Mouse (Mus musculus): ENCODE data around the gene Nrtn. TPM values are rescaled to one million over a fixed set of nuclear protein-coding genes. Genes with fewer than 3 reads are reported as not detected.

Gene Nrtn
- total RNA-seq, 4 experiments from 2014 or later: 2.3 to 3.3 (median 2.6) TPM

GRCm38 (mm10) chr17:56723419-56724161 is 33.7 kb downstream of the Nrtn start:
- DNase-seq (ENCODE audit: low spot score in 2 of 2): no peak

- DNase-seq (ENCODE audit: low spot score in 2 of 2): no peak
Observed at GRCm38 (mm10) chr17:56722441-56722840, 34.9 kb downstream of the Nrtn start.

GRCm38 (mm10) chr17:56717363-56718058 is 39.8 kb downstream of the Nrtn start, which contains the start of the genes Ndufa11 and Vmac:
Ndufa11 (plus strand) TSS chr17:56717767.
Vmac (minus strand) TSS chr17:56718022.
- DNase-seq (ENCODE audit: low spot score in 2 of 2): peak; percentile 90 to 94

- peak; percentile 98 to 99 for DNase-seq (ENCODE audit: low spot score in 2 of 2)
Observed at GRCm38 (mm10) chr17:56716655-56717362, 40.5 kb downstream of the Nrtn start.

GRCm38 (mm10) chr17:56715914-56716654 is 41.2 kb downstream of the Nrtn start:
- peak in 1 of 2 experiments; percentile 29 for DNase-seq (ENCODE audit: low spot score in 2 of 2)

- no peak for DNase-seq (ENCODE audit: low spot score in 2 of 2)
Observed at GRCm38 (mm10) chr17:56715360-56715759, 42.0 kb downstream of the Nrtn start.

- no peak for DNase-seq (ENCODE audit: low spot score in 2 of 2)
Observed at GRCm38 (mm10) chr17:56709708-56710107, 47.6 kb downstream of the Nrtn start.

GRCm38 (mm10) chr17:56708692-56709091 is 48.6 kb downstream of the Nrtn start:
- no peak for DNase-seq (ENCODE audit: low spot score in 2 of 2)

- DNase-seq (ENCODE audit: low spot score in 2 of 2): no peak
Observed at GRCm38 (mm10) chr17:56706515-56706914, 50.8 kb downstream of the Nrtn start.

- DNase-seq (ENCODE audit: low spot score in 2 of 2): no peak
Observed at GRCm38 (mm10) chr17:56703038-56703437, 54.3 kb downstream of the Nrtn start.

Other genes with a start within 250 kb of the Nrtn start
- gene Znrf4, start 245.1 kb downstream of the Nrtn start, total RNA-seq (2022): not detected
- 1 to 10 TPM in 3 of 4 experiments, under 1 TPM in 1; 0.71 to 5.3 (median 3.7) TPM for gene Gm20219, start 203.1 kb downstream of the Nrtn start, total RNA-seq (2022)
- gene Safb2, start 172.9 kb downstream of the Nrtn start, total RNA-seq (2022): 100 to 1,000 TPM; 122 to 182 (median 154) TPM
- gene Safb, start 172.7 kb downstream of the Nrtn start, total RNA-seq (2022): 100 to 1,000 TPM; 149 to 168 (median 159) TPM
- gene 2410015M20Rik, start 147.8 kb downstream of the Nrtn start, total RNA-seq (2022): 100 to 1,000 TPM; 138 to 161 (median 146) TPM
- 100 to 1,000 TPM; 286 to 457 (median 374) TPM for gene Rpl36, start 144.1 kb downstream of the Nrtn start, total RNA-seq (2022)
- gene Lonp1, start 130.6 kb downstream of the Nrtn start, total RNA-seq (2022): 10 to 100 TPM; 56.0 to 64.2 (median 59.3) TPM
- 1 to 10 TPM in 2 of 4 experiments, under 1 TPM in 2; 0.48 to 1.8 (median 1.2) TPM for gene Catsperd, start 129.4 kb downstream of the Nrtn start, total RNA-seq (2022)
- 10 to 100 TPM; 89.0 to 93.5 (median 93.0) TPM for gene Ranbp3, start 84.2 kb downstream of the Nrtn start, total RNA-seq (2022)
- gene Ndufa11, start 39.8 kb downstream of the Nrtn start, total RNA-seq (2022): 100 to 1,000 TPM; 161 to 224 (median 198) TPM
- gene Vmac, start 39.5 kb downstream of the Nrtn start, total RNA-seq (2022): 10 to 100 TPM; 10.3 to 15.4 (median 12.5) TPM
- gene Dus3l, start 7.2 kb upstream of the Nrtn start, total RNA-seq (2022): 10 to 100 TPM; 65.0 to 75.5 (median 71.4) TPM
- 1 to 10 TPM in 3 of 4 experiments, under 1 TPM in 1; 0.68 to 1.8 (median 1.6) TPM for gene Prr22, start 12.7 kb upstream of the Nrtn start, total RNA-seq (2022)
- 1 to 10 TPM; 4.3 to 6.0 (median 5.0) TPM for gene Rfx2, start 73.5 kb upstream of the Nrtn start, total RNA-seq (2022)
- not detected for gene Acsbg2, start 116.9 kb upstream of the Nrtn start, total RNA-seq (2022)
- under 1 TPM in 3 of 4 experiments, not detected in 1; 0.20 to 0.35 (median 0.27) TPM for gene 1700061G19Rik, start 117.9 kb upstream of the Nrtn start, total RNA-seq (2022)
- 10 to 100 TPM; 73.9 to 92.9 (median 80.6) TPM for gene Mllt1, start 177.9 kb upstream of the Nrtn start, total RNA-seq (2022)
- not detected for gene Acer1, start 224.6 kb upstream of the Nrtn start, total RNA-seq (2022)
- 10 to 100 TPM; 60.9 to 70.6 (median 66.6) TPM for gene Clpp, start 232.8 kb upstream of the Nrtn start, total RNA-seq (2022)
- gene Alkbh7, start 239.8 kb upstream of the Nrtn start, total RNA-seq (2022): 10 to 100 TPM; 24.3 to 29.5 (median 25.4) TPM
- under 1 TPM in 1 of 4 experiments, not detected in 3; 0.82 TPM for gene Pspn, start 242.5 kb upstream of the Nrtn start, total RNA-seq (2022)

All from layer of hippocampus, adult 8-10 months (tissue).